Mouse (Mus musculus): ENCODE data around the gene Mitd1.
A peak's percentile ranks its signal among the peaks of the same experiment; 100 is the strongest.

Mitd1 gene

GRCm38 (mm10) chr1:37890025-37890652 is at the start of gene Mitd1, which contains the start of gene Mrpl30:
Gene Mitd1, minus strand, starts transcription at chr1:37890411.
Gene Mrpl30, plus strand, starts transcription at chr1:37890477.
- DNase-seq (ENCODE audit: low read depth, low spot score) = peak; percentile 96

- peak; percentile 8 for DNase-seq (ENCODE audit: low read depth, low spot score)
Measured at GRCm38 (mm10) chr1:37931806-37932205, 41.6 kb upstream of the Mitd1 start.

DNA sequence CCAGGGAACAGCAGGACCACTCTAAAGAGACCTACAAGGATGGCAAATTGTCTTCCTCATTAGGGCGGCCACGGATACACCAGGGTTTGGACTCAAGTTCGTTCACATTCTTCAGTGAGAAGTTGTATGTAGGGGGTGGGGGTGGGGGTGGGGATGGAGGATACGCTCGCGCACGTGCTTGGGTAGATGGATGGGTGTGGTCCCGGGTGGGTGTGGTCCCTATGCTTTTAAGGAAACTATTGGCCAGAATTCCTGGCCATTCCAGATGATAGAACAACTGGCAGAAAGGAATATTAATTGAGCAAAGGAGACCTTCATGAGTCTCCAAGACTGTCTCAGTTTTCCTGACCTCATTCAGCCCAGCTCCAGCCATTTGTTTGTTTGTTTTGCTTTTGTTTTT is 35.8 kb upstream of the Mitd1 start:
- DNase-seq (ENCODE audit: low read depth, low spot score) = no peak

DNA sequence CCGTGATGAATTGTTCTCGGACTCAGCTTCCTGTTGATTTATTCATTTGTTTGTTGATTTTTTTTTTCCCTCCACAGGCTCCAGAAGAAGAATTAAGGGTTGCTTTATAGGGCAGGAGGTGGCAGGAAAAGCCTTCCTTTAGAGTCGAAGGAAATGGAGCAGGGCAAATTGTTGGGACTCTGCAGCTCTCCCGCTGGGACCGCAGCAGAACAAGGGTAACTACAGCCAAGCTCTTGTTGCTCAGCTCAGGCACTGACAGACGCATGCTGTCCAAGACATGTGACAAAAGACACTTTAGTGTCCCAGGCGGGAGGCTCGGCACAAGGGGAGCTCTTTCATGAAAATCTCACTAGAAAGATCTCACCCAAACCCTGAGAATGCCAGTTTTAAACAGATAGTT is 32.3 kb upstream of the Mitd1 start:
- DNase-seq (ENCODE audit: low read depth, low spot score) = no peak

DNA sequence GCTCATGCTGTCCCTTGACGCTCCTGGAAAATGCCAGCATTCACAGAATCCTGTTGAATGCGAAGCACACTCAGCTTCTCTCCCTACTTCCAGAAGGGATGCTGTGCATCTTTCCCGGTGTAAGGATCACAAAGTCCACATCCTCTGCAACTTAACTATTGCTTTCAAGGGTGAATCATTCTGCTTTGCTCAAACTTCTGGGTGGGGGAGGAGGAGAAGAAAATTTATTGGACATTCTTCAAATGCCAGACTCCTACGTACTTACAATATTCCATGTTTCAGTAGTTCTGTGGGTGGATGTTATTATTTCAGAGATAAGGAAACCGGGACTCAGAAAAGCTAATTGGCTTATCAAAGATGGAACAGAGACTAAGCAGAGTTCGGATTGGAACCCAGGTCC is 27.9 kb upstream of the Mitd1 start:
- DNase-seq (ENCODE audit: low read depth, low spot score) = no peak

DNA sequence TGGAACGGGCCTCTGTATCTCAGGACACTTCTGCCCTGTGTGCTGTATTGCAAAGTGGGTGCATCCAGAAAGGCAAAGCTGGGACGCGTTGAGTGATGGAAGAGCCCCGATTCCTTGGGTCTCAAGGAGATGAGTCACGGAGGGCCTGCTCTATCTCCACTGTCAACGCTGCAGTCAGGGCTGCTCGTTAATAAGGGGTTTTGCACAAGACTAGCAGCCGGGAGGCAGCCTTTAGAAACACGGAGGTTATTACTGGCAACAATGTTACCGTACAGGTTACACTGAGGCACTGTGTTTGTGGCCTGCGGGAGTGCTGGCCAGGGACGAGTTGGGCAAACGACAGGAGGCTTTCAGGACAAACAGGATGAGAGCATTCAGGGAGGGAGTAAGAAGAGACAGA is 27.5 kb upstream of the Mitd1 start:
- no peak for DNase-seq (ENCODE audit: low read depth, low spot score)

- DNase-seq (ENCODE audit: low read depth, low spot score) = no peak
Measured at GRCm38 (mm10) chr1:37916393-37916792, 26.2 kb upstream of the Mitd1 start, which contains the start of gene Lyg2. Gene Lyg2, minus strand, starts transcription at chr1:37916493.

GRCm38 (mm10) chr1:37912751-37913150 is 22.5 kb upstream of the Mitd1 start:
- DNase-seq (ENCODE audit: low read depth, low spot score) = no peak

- no peak for DNase-seq (ENCODE audit: low read depth, low spot score)
Measured at GRCm38 (mm10) chr1:37903178-37903577, 13.0 kb upstream of the Mitd1 start.

DNA sequence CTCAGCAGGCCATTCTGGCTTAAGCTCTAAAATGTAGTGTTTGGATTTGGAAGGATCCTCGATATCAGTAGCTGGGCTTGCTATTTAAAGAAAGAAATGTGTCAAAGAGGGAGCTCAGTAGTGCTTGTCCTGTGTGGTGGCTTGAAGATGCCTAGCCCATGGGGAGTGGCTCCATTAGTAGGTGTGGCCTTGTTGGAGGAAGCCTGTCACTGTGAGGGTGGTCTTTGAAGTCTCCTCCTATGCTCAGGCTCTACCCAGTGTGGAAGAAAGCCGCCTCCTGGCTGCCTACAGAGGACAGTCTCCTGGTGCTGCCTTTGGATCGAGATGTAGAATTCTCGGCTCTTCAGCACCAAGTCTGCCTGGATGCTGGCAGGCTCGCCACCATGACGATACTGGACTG is 10.1 kb upstream of the Mitd1 start:
- DNase-seq (ENCODE audit: low read depth, low spot score) = no peak

- no peak for DNase-seq (ENCODE audit: low read depth, low spot score)
Measured at GRCm38 (mm10) chr1:37899816-37900215, 9.6 kb upstream of the Mitd1 start.

- no peak for DNase-seq (ENCODE audit: low read depth, low spot score)
Measured at GRCm38 (mm10) chr1:37894606-37895005, 4.4 kb upstream of the Mitd1 start.

GRCm38 (mm10) chr1:37891400-37891799 is 1.2 kb upstream of the Mitd1 start:
- no peak for DNase-seq (ENCODE audit: low read depth, low spot score)

- DNase-seq (ENCODE audit: low read depth, low spot score) = no peak
Measured at GRCm38 (mm10) chr1:37889206-37889605, 1.0 kb downstream of the Mitd1 start.

DNA sequence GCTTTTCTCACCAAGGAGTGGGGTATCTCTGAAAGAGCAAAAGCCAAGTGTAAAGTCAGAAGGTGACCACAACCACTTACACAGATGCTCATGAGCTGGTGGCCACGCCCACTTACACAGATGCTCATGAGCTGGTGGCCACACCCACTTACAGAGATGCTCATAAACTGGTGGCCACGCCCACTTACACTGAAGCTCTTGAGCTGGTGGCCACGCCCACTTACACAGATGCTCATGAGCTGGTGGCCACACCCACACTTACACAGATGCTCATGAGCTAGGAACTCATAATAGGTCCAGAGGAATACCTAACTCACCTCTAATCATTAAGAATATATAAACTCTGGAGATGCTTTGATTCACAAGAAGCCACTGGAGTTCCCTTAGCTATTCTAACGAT is 5.8 kb downstream of the Mitd1 start:
- no peak for DNase-seq (ENCODE audit: low read depth, low spot score)

DNA sequence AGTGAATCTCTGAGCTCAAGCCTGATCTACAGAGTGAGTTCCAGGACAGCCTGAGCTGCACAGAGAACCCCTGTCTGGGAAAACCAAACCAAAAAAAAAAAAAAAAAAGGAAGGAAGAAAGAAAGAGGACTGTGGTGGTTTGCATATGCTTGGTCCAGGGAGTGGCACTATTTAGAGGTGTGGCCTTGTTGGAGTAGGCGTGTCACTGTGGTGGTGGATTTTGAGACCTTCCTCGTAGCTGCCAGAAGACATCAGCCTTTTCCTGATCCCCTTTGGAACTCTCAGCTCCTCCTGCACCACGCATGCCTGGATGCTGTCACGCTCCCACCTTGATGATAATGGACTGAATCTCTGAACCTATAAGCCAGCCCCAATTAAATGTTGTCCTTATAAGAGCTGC is 6.8 kb downstream of the Mitd1 start:
- DNase-seq (ENCODE audit: low read depth, low spot score) = no peak

DNA sequence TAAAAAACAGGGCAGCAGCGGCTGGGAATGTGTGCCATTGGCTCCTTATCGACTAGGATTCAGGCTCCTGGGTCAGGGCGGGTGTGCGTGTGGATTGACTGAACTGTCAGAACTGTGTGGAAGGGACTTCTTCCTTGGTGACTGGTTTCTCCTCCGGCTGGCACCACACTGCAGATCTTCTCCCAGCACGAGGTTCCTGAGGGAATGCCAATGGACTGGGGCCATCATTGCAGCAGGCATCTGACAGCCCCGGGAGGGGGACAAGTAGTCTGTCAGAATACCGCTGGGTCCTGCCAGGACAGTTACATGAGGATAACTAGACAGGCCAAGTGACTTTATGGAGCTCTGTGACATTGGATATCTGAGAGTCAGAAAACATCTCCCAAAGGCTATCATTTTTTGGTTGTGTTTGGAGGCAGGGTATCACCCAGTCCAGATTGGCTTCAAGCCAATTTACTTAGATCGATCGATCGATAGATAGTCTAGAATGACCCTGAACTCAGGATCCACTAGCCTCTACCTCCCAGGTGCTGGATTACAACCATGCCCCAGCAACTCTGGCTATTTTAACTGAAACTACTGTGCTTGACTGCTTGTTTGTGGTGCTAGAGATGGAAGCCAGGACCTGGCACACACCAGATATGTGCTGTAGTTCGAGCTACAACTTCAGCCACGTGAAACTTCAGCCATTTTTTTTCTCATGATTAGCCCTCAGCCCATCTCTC is 12.3 kb downstream of the Mitd1 start:
- no peak for DNase-seq (ENCODE audit: low read depth, low spot score)

DNA sequence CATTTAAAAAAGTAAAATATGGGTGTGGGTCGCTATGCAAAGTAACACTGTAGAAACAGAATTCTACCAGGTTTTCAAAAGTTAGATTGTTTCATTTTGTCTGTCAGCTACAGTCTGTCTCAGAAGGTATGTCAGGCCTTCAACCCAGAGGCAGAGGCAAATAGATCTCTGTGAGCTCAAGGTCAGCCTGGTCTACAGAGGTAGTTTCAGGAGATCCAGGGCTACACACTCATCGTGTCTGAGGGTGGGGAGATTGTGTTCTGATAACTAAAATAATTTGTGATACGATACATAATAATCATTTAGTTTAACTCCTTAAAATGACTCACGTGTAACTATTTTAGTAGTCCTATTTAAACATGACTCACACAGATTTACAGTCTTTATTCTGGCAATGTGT is 17.1 kb downstream of the Mitd1 start:
- no peak for DNase-seq (ENCODE audit: low read depth, low spot score)

DNA sequence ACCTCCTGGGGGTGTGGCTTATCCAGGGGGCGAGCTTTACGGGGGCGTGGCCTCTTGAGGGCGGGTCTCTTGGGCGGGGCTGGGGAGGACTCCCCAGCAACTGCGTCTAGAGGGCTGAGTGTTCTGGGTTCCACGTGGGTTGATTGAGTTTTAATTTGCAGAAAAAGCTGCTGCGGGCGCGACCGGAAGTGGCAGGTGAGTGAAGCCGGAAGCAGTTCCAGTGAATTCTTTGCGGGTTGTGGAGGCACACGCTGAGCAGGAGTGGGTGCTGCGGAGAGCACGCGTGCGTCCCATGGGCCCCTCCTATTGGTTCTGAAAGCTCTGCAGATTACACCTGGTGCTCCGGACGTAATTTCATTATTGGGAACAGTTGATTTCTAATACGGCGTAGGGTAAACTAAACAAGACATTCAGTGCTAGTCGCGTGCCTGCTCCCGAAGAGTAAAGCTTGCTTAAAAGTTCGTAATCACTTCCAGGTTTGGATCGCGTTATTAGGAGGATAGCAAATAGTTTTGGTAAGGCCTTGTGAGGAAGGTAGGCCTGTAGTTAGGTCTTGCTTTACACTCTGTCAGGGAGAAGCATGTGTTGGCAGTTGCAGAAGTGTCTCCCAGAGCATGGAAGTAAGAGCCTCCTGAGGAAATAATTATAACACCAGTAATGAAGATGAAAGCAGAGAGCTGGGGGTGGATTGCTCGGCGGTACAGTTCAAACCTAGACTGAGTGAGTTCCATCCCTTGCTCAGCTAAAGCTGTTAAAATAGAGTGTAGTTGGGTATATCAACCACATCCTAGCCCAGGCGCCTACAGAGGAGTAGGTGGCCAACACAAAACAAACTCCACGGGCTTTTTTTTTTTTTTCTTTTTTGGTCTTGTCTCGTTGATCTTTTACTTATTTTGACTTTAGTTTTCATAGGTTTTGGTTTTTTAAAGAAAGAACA is 17.8 kb downstream of the Mitd1 start:
- DNase-seq (ENCODE audit: low read depth, low spot score) = peak; percentile 76

- no peak for DNase-seq (ENCODE audit: low read depth, low spot score)
Measured at GRCm38 (mm10) chr1:37871704-37872103, 18.5 kb downstream of the Mitd1 start, which contains the start of gene Lipt1. Gene Lipt1, plus strand, starts transcription at chr1:37871738.

DNA sequence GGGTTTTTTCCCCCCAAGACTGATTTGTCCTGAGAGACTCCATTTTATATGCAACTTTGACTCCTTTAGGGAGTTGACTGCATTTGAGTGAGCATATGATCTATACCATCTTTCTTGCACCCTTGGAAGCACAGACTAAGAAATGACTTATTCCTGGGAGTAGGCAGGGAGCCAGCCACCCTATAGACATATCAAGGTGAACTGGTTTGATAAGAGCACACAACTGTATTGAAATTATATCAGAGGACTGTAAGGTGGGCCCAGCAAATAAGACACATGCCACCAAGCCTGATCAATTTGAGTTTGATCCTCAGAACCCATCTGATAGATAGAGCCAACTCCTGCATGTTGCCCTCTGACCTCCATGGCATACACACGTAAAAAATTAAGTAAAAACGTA is 20.8 kb downstream of the Mitd1 start:
- no peak for DNase-seq (ENCODE audit: low read depth, low spot score)

- no peak for DNase-seq (ENCODE audit: low read depth, low spot score)
Measured at GRCm38 (mm10) chr1:37868640-37869039, 21.6 kb downstream of the Mitd1 start.
